Mouse (Mus musculus) testis, adult 2 months (tissue): ENCODE measurements at regions not wholly inside any gene's neighbourhood (a gene's known extent, or its start where the extent isn't known, plus 50 kb on each side); places are given as distances from the start of the nearest gene placed in this dataset.

ENCODE experiments used
- H3K27ac ChIP-seq: fragments of 200-500 bp; 2 replicates; pipeline ENCODE4 v1.5.1; 2012; ENCODE audit warnings: low read depth, low read length; ENCODE audit not compliant: control insufficient read depth, insufficient read depth
- H3K27me3 ChIP-seq: fragments of 200-500 bp; 2 replicates; pipeline ENCODE4 v1.6.1; 2012; ENCODE audit warnings: mild to moderate bottlenecking, low read length, moderate library complexity; ENCODE audit not compliant: control insufficient read depth, insufficient read depth
- H3K36me3 ChIP-seq: fragments of 200-500 bp; 2 replicates; pipeline ENCODE4 v1.6.1; 2012; ENCODE audit warnings: mild to moderate bottlenecking, low read length; ENCODE audit not compliant: control insufficient read depth, insufficient read depth
- H3K4me1 ChIP-seq: fragments of 200-500 bp; 2 replicates; pipeline ENCODE4 v1.6.1; 2012; ENCODE audit warnings: low read length; ENCODE audit not compliant: control insufficient read depth, insufficient read depth
- H3K4me3 ChIP-seq: fragments of 200-500 bp; 2 replicates; pipeline ENCODE4 v1.5.1; 2012; ENCODE audit warnings: low read depth, mild to moderate bottlenecking, low read length, moderate library complexity, mixed read lengths; ENCODE audit not compliant: control insufficient read depth
- CTCF ChIP-seq: fragments of 200-500 bp; IDR thresholded peaks from 2 replicates; pipeline ENCODE4 v1.5.1; 2012; ENCODE audit warnings: low read depth, mild to moderate bottlenecking, inconsistent platforms, low read length, moderate library complexity; ENCODE audit not compliant: control insufficient read depth, insufficient read depth, insufficient replicate concordance
- POLR2A ChIP-seq: fragments of 200-500 bp; IDR thresholded peaks from 2 replicates; pipeline ENCODE4 v1.6.1; 2012; ENCODE audit warnings: low read depth, mild to moderate bottlenecking, inconsistent platforms, low read length, moderate library complexity; ENCODE audit not compliant: control insufficient read depth

- no peaks in the 10 kb centered on the region for H3K36me3 ChIP-seq
- no peaks in the 10 kb centered on the region for H3K27me3 ChIP-seq
- no peak for TF ChIP-seq POLR2A
- no peak for TF ChIP-seq CTCF
- H3K27ac ChIP-seq: no peak overlapping the region
- no peaks in the 10 kb centered on the region for H3K4me1 ChIP-seq
- H3K4me3 ChIP-seq: no peak overlapping the region
Observed at GRCm38 (mm10) chr4:39660538-39660937, 210.4 kb downstream of the 1700009N14Rik start.

- Histone ChIP-seq H3K36me3 (no peaks in the 10 kb centered on the region), H3K27ac (no peak overlapping the region), H3K4me1 (peaks cover 2% of the 10 kb centered on the region; the same call in 1 of the 2 replicates), H3K27me3 (no peaks in the 10 kb centered on the region), H3K4me3 (no peak overlapping the region)
- TF ChIP-seq POLR2A: no peak
- TF ChIP-seq CTCF: no peak
Observed at GRCm38 (mm10) chr4:39672609-39673008, 222.5 kb downstream of the 1700009N14Rik start.

- H3K36me3 ChIP-seq: no peaks in the 10 kb centered on the region
- no peak overlapping the region for H3K27ac ChIP-seq
- H3K27me3 ChIP-seq: no peaks in the 10 kb centered on the region
- TF ChIP-seq POLR2A (no peak), CTCF (no peak)
- H3K4me3 ChIP-seq: no peak overlapping the region
- H3K4me1 ChIP-seq: no peaks in the 10 kb centered on the region
Observed at GRCm38 (mm10) chr4:39695236-39695635, 245.1 kb downstream of the 1700009N14Rik start.

GRCm38 (mm10) chr4:39697565-39697964 is 247.5 kb downstream of the 1700009N14Rik start:
- H3K27ac ChIP-seq: no peak overlapping the region
- H3K4me3 ChIP-seq: no peak overlapping the region
- H3K4me1 ChIP-seq: no peaks in the 10 kb centered on the region
- no peaks in the 10 kb centered on the region for H3K36me3 ChIP-seq
- H3K27me3 ChIP-seq: no peaks in the 10 kb centered on the region
- TF ChIP-seq CTCF (peak; percentile 67; the same call in 1 of the 2 replicates), POLR2A (no peak)

- Histone ChIP-seq H3K27ac (no peak overlapping the region), H3K4me3 (no peak overlapping the region), H3K36me3 (no peaks in the 10 kb centered on the region), H3K4me1 (no peaks in the 10 kb centered on the region), H3K27me3 (no peaks in the 10 kb centered on the region)
- TF ChIP-seq CTCF (no peak), POLR2A (no peak)
Observed at GRCm38 (mm10) chr4:39699347-39699746, 249.3 kb downstream of the 1700009N14Rik start.

GRCm38 (mm10) chr4:39717477-39717876 is 267.4 kb downstream of the 1700009N14Rik start:
- Histone ChIP-seq H3K27ac (no peak overlapping the region), H3K27me3 (no peaks in the 10 kb centered on the region), H3K36me3 (no peaks in the 10 kb centered on the region), H3K4me3 (no peak overlapping the region), H3K4me1 (no peaks in the 10 kb centered on the region)
- no peak for TF ChIP-seq CTCF
- no peak for TF ChIP-seq POLR2A

- no peak overlapping the region for H3K4me3 ChIP-seq
- no peaks in the 10 kb centered on the region for H3K4me1 ChIP-seq
- no peak overlapping the region for H3K27ac ChIP-seq
- TF ChIP-seq CTCF (no peak), POLR2A (no peak)
- H3K27me3 ChIP-seq: no peaks in the 10 kb centered on the region
- no peaks in the 10 kb centered on the region for H3K36me3 ChIP-seq
Observed at GRCm38 (mm10) chr4:39718691-39719090, 268.6 kb downstream of the 1700009N14Rik start.

GRCm38 (mm10) chr4:39719951-39720350 is 269.9 kb downstream of the 1700009N14Rik start:
- Histone ChIP-seq H3K36me3 (no peaks in the 10 kb centered on the region), H3K4me3 (no peak overlapping the region), H3K27ac (no peak overlapping the region), H3K27me3 (no peaks in the 10 kb centered on the region), H3K4me1 (no peaks in the 10 kb centered on the region)
- TF ChIP-seq CTCF (no peak), POLR2A (no peak)
